Mouse (Mus musculus): Measurements from ENCODE around the gene Tcea2.

- no peak for TF ChIP-seq POLR2A (IDR thresholded peaks at IDR 0.05; ENCODE audit: borderline replicate concordance, insufficient read depth, low read length)
- TF ChIP-seq CTCF (IDR thresholded peaks at IDR 0.05; ENCODE audit: borderline replicate concordance, insufficient read depth, low read depth, low read length), result no peak
Observed at GRCm38 (mm10) chr2:181692304-181692703, 12.2 kb downstream of the Tcea2 start.
